Mouse (Mus musculus) brain, embryonic 14.5 days (tissue): ENCODE measurements at regions not wholly inside any gene's neighbourhood (a gene's known extent, or its start where the extent isn't known, plus 50 kb on each side); places are given as distances from the start of the nearest gene placed in this dataset.

Source experiments
- CTCF ChIP-seq: fragments of 200-500 bp; IDR thresholded peaks from 2 replicates; pipeline ENCODE4 v1.5.1; 2012; ENCODE audit warnings: inconsistent platforms, mild to moderate bottlenecking, moderate library complexity, borderline replicate concordance; ENCODE audit not compliant: insufficient read depth, insufficient read length; ENCODE audit errors: extremely low read depth
- POLR2A ChIP-seq: fragments of 200-500 bp; IDR thresholded peaks from 2 replicates; pipeline ENCODE4 v1.6.1; 2012; ENCODE audit warnings: mild to moderate bottlenecking, inconsistent platforms, borderline replicate concordance; ENCODE audit not compliant: poor library complexity, insufficient read depth, insufficient read length, severe bottlenecking; ENCODE audit errors: extremely low read depth

DNA sequence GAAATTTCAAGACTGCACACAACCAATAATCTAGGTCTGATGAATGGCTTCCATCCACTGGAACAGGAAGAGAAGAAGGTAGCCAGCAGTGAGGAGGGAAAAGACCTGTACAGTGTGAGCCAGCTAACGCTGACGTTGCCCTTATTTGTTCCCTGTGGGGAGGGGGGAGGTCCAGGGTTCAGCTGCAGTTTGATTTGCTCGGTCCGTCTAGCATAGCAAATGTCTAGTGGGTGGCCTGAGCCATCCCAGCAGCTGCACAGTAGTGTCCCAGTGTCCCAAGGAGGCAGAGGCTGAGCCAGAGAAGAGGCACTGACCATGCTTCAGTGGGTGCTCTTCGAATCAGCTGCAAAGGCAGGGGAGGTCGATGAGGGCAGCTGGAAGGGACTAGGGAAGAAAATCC lies 120.7 kb upstream of the Atp6ap2 start:
- TF ChIP-seq POLR2A (no peak), CTCF (no peak)
